Mouse (Mus musculus) embryonic facial prominence, embryonic 14.5 days (tissue): ENCODE results near the gene Rabif. TPM values are rescaled to one million over a fixed set of nuclear protein-coding genes. Genes with fewer than 3 reads are reported as not detected.
"Not testable (repeated sequence)": the region's sequence is repeated elsewhere in the genome, so short reads cannot be mapped to it uniquely, and the experiment has no call there.

Experiments used
- ATAC-seq: fragments of 200-750 bp; cut with Nextera tagmentation; 2 replicates; pipeline ENCODE4 v1.8.0; 2017; ENCODE audit warnings: low read depth, moderate number of reproducible peaks, moderate TSS enrichment
- DNase-seq: peaks from one replicate; pipeline ENCODE4 v3.0.0-alpha.2; 2015; ENCODE audit warnings: low spot score
- H3K27ac ChIP-seq: fragments of 300-500 bp; sonication (generic); replicated peaks from 2 replicates; pipeline ENCODE4 v1.5.1; 2014; ENCODE audit warnings: low read depth, mild to moderate bottlenecking, low read length, moderate library complexity
- H3K27me3 ChIP-seq: fragments of 300-500 bp; sonication (generic); replicated peaks from 2 replicates; pipeline ENCODE4 v1.6.1; 2014; ENCODE audit warnings: low read length; ENCODE audit not compliant: control insufficient read depth, insufficient read depth
- H3K36me3 ChIP-seq: fragments of 300-500 bp; sonication (generic); 2 replicates; pipeline ENCODE4 v1.6.1; 2014; ENCODE audit warnings: low read length, mixed read lengths; ENCODE audit not compliant: control insufficient read depth, insufficient read depth
- H3K4me1 ChIP-seq: fragments of 300-500 bp; sonication (generic); 2 replicates; pipeline ENCODE4 v1.6.1; 2014; ENCODE audit warnings: antibody characterized with exemption, low read length; ENCODE audit not compliant: control insufficient read depth, insufficient read depth
- H3K4me2 ChIP-seq: fragments of 300-500 bp; sonication (generic); 2 replicates; pipeline ENCODE4 v1.6.1; 2014; ENCODE audit warnings: low read depth, mild to moderate bottlenecking, low read length, moderate library complexity, mixed read lengths
- H3K4me3 ChIP-seq: fragments of 300-500 bp; sonication (generic); 2 replicates; pipeline ENCODE4 v1.5.1; 2014; ENCODE audit warnings: low read depth, mild to moderate bottlenecking, low read length
- H3K9ac ChIP-seq: fragments of 300-500 bp; sonication (generic); 2 replicates; pipeline ENCODE4 v1.6.1; 2014; ENCODE audit warnings: low read depth, mild to moderate bottlenecking, low read length, moderate library complexity, mixed read lengths
- H3K9me3 ChIP-seq: fragments of 300-500 bp; sonication (generic); 2 replicates; pipeline ENCODE4 v1.6.1; 2016; ENCODE audit warnings: low read length; ENCODE audit not compliant: control insufficient read depth
- WGBS: fragments of 180-500 bp; shearing (Covaris S2); extraction: QIAGEN DNeasy Blood & Tissue Kit; methylation state at CpG from one replicate; pipeline ENCODE4 v1.1.7; 2014; 5-methylcytosine and 5-hydroxymethylcytosine counted together
- polyA plus RNA-seq: library from polyadenylated mRNA; unstranded; fragments of >200 nt; fragmentation: Nextera tagmentation; extraction: Ambion mirVana; gene quantifications from 2 replicates; pipeline ENCODE4 v1.2.1, GENCODE M21; 2014

The Rabif gene
- polyA plus RNA-seq, 1 experiment from 2014 or later: 42.9 TPM

DNA sequence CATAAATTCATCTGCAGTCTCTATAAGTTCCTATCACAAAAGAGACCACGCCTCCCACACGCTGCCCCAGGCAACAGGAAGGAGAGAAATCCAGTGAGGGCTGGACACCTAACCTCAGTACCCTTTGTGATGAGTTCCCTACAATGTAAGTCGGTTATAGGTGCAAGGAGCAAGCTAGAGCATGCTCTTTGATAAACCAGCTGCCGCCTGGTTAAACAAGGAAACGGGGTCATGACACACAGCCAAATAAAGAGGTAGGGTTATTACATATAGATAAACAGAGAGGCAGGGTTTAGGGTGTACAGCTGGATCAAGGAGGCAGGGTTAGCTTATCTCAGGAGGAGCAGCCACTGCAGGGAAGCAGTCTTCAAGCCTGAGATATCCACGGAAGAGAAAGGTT, 32.3 kb downstream of the Rabif start:
- Histone ChIP-seq H3K27me3 (no peaks in the 10 kb centered on the region), H3K4me3 (no peak overlapping the region), H3K4me1 (no peaks in the 10 kb centered on the region), H3K27ac (no peak overlapping the region), H3K9me3 (no peaks in the 10 kb centered on the region), H3K4me2 (no peak overlapping the region), H3K36me3 (no peaks in the 10 kb centered on the region), H3K9ac (no peak overlapping the region)
- DNase-seq (no peak), ATAC-seq (no peak)
- 75% methylated on average over 6 of the region's 6 CpGs for WGBS

GRCm38 (mm10) chr1:134530618-134531017, 36.2 kb downstream of the Rabif start:
- no peaks in the 10 kb centered on the region for H3K9me3 ChIP-seq
- H3K9ac ChIP-seq: no peak overlapping the region
- H3K4me2 ChIP-seq: no peak overlapping the region
- H3K27ac ChIP-seq: no peak overlapping the region
- no peaks in the 10 kb centered on the region for H3K27me3 ChIP-seq
- no peak overlapping the region for H3K4me3 ChIP-seq
- no peaks in the 10 kb centered on the region for H3K36me3 ChIP-seq
- no peaks in the 10 kb centered on the region for H3K4me1 ChIP-seq
- WGBS: 78% methylated on average over 6 of the region's 6 CpGs
- no peak for ATAC-seq
- DNase-seq: no peak

DNA sequence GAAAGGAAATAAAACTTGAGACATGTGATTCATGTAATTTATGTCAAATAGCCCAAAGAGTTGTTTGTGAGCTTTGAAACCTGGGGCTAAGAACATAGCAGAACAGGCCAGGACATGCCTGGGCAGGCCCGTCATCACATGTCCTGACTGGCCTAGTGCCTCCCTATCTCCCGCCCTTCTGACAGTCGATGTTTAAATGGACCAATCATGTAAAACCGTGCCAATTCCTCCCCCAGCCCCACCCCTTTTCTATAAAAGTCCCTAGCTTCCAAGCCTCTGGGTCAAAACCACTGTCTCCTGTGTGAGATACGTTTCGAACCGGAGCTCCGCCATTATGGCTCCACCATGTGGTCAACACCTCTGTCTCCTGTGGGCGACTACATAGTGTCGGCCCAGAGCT, 39.3 kb downstream of the Rabif start:
- ATAC-seq, H3K4me2 ChIP-seq, H3K27ac ChIP-seq, H3K27me3 ChIP-seq, H3K9me3 ChIP-seq, DNase-seq, H3K9ac ChIP-seq, H3K36me3 ChIP-seq, H3K4me1 ChIP-seq, H3K4me3 ChIP-seq: not testable (repeated sequence)
- 90% methylated on average over 9 of the region's 10 CpGs for WGBS

GRCm38 (mm10) chr1:134535054-134535453, 40.6 kb downstream of the Rabif start:
- no peak for DNase-seq
- Histone ChIP-seq H3K9me3 (no peaks in the 10 kb centered on the region), H3K4me2 (no peak overlapping the region), H3K27me3 (no peaks in the 10 kb centered on the region), H3K9ac (no peak overlapping the region), H3K27ac (no peak overlapping the region), H3K4me3 (no peak overlapping the region), H3K4me1 (no peaks in the 10 kb centered on the region), H3K36me3 (no peaks in the 10 kb centered on the region)
- ATAC-seq: no peak
- WGBS: 93% methylated on average over 1 of the region's 1 CpGs

DNA sequence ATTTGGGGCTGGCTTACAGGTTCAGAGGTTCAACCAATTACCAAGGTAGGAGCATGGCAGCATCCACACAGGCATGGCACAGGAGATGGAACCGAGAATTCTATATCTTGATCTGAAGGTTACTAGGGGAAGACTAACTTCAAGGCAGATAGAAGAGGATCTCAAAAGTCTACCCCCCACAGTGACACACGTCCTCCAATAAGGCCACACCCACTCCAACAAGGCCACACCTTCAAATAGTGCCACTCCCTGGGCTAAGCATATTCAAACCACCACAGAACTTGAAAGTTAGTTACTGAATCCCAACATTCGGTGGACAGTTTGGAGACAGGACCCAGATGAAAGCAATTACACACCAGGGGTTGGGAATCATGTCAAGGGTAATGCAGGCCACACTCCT, 41.1 kb downstream of the Rabif start:
- H3K27ac ChIP-seq: no peak overlapping the region
- ATAC-seq: no peak
- no peak overlapping the region for H3K9ac ChIP-seq
- WGBS: 59% methylated on average over 3 of the region's 3 CpGs
- no peak overlapping the region for H3K4me3 ChIP-seq
- no peak for DNase-seq
- H3K4me2 ChIP-seq: no peak overlapping the region
- no peaks in the 10 kb centered on the region for H3K4me1 ChIP-seq
- H3K36me3 ChIP-seq: no peaks in the 10 kb centered on the region
- H3K27me3 ChIP-seq: no peaks in the 10 kb centered on the region
- no peaks in the 10 kb centered on the region for H3K9me3 ChIP-seq

DNA sequence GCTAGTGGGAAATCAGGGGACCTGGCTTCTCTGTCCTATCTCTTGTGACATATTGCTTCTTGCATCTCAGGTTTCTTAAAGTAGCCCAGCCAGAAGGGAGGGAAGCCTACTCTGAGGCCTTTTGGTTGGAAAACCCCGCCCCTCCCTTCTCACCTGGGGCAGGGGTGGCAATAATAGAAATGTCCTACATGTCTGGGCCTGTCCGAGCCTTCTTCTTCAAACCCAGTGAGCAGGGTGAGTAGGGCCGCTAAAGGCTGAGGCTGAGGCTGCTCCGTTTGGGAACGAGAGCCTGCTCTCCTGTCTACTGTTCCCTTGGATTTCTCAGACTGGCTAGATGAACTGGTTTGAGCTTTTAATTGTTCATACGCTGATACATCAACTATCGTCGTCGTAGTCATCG, 46.2 kb downstream of the Rabif start:
- ATAC-seq (peak; percentile 47; the same call in 1 of the 2 replicates), DNase-seq (peak; percentile 62)
- 79% methylated on average over 10 of the region's 10 CpGs for WGBS
- H3K9ac ChIP-seq: no peak overlapping the region
- H3K4me2 ChIP-seq: no peak overlapping the region
- H3K36me3 ChIP-seq: no peaks in the 10 kb centered on the region
- H3K4me1 ChIP-seq: no peaks in the 10 kb centered on the region
- H3K4me3 ChIP-seq: no peak overlapping the region
- no peaks in the 10 kb centered on the region for H3K27me3 ChIP-seq
- H3K27ac ChIP-seq: no peak overlapping the region
- H3K9me3 ChIP-seq: no peaks in the 10 kb centered on the region

- H3K4me1 ChIP-seq: no peaks in the 10 kb centered on the region
- ATAC-seq (0 out of 2 replicates have a peak, but pooled peaks have one; percentile 50), DNase-seq (peak; percentile 75)
- H3K27me3 ChIP-seq: no peaks in the 10 kb centered on the region
- no peak overlapping the region for H3K27ac ChIP-seq
- no peak overlapping the region for H3K4me2 ChIP-seq
- H3K36me3 ChIP-seq: no peaks in the 10 kb centered on the region
- no peaks in the 10 kb centered on the region for H3K9me3 ChIP-seq
- H3K9ac ChIP-seq: no peak overlapping the region
- WGBS: 53% methylated on average over 4 of the region's 4 CpGs
- no peak overlapping the region for H3K4me3 ChIP-seq
These were observed 53.8 kb downstream of the Rabif start for GRCm38 (mm10) chr1:134548231-134548630.

- H3K27ac ChIP-seq: no peak within 1 kb of the TSS
- H3K36me3 ChIP-seq: no peaks in the 10 kb centered on the region
- DNase-seq: no peak
- 67% methylated on average over 7 of the region's 7 CpGs for WGBS
- no peak within 1 kb of the TSS for H3K9ac ChIP-seq
- no peak within 1 kb of the TSS for H3K4me2 ChIP-seq
- H3K4me3 ChIP-seq: no peak within 1 kb of the TSS
- H3K27me3 ChIP-seq: no peaks in the 10 kb centered on the region
- H3K9me3 ChIP-seq: no peaks in the 10 kb centered on the region
- H3K4me1 ChIP-seq: no peaks in the 10 kb centered on the region
- ATAC-seq: no peak
These were observed 55.2 kb downstream of the Rabif start, which contains the start of gene Mgat4e for GRCm38 (mm10) chr1:134549632-134550132. Gene Mgat4e, minus strand, starts transcription at chr1:134549682.

DNA sequence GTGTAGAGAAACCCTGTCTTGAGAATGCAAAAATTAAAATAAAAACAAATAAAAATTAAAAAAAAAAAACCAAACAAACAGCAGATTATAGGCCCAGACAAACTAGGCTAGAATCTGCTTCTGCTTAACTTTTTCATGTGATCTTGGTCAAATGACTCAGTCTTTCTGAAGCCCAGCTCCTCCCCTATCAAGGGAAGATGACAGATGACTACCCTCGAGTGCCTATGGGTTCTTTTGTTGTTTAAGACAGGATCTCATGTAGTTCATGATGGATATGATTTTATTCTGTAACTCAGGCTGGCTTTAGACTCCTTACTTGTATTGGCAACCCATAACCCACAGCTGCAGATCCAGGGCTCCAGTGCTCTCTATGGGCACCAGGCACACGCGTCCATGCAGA, 57.4 kb downstream of the Rabif start:
- no peak overlapping the region for H3K4me3 ChIP-seq
- no peaks in the 10 kb centered on the region for H3K27me3 ChIP-seq
- WGBS: 69% methylated on average over 3 of the region's 3 CpGs
- ATAC-seq (no peak), DNase-seq (no peak)
- H3K9ac ChIP-seq: no peak overlapping the region
- no peak overlapping the region for H3K27ac ChIP-seq
- no peak overlapping the region for H3K4me2 ChIP-seq
- no peaks in the 10 kb centered on the region for H3K9me3 ChIP-seq
- no peaks in the 10 kb centered on the region for H3K36me3 ChIP-seq
- H3K4me1 ChIP-seq: peaks cover 6% of the 10 kb centered on the region; the same call in 1 of the 2 replicates
